In the genomic region with DNA sequence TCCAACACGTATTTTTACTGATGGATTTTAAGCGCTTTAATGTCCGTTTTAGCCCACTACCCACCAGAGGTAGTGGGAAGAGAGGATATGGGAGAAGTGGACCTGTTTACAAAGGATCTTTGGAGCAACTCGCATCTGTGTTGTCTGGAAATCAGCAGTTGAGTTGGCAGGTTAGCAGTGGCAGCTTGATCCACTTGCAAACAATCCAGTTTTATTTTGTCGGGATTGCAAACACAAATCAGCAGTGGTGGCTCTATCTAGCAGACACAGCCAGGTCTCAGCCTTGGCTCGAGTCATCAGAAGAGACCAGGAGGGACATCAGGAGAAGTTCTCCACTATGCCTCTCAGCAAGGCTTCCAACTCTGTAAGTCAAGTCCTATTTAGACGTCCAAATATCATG, we compare ENCODE assay signal across 15 mouse cellular contexts. TPM values are rescaled to one million over a fixed set of nuclear protein-coding genes. Genes with fewer than 3 reads are reported as not detected.
"Had no signal": no experiment of that assay in that cellular context is flagged by ENCODE, and none has a peak within 500 bp of the region (broad histone marks: within the 10 kb centered on the region; RNA-seq: fewer than 3 reads in every experiment).

No protein-coding gene starts in this region.

- DNase-seq: heart, postnatal 10 days; heart, postnatal 14 days; heart, postnatal 4 days; kidney, adult 11 months; kidney, adult 18-20 months; kidney, adult 2 months; kidney, adult 8-10 months; kidney, adult 9 months; kidney, postnatal 10 days; kidney, postnatal 14 days; kidney, postnatal 25 days; kidney, postnatal 36 days; kidney, postnatal 4 days; layer of hippocampus, postnatal 36 days had no signal

RNA-seq across cellular contexts. Expression of gene Epha3, which starts 57.2 kb away (rescaled TPM):
- total RNA-seq: hematopoietic stem cell, adult 5-6 weeks had no signal
